Mouse (Mus musculus): ENCODE measurements around the gene Foxm1.

DNA sequence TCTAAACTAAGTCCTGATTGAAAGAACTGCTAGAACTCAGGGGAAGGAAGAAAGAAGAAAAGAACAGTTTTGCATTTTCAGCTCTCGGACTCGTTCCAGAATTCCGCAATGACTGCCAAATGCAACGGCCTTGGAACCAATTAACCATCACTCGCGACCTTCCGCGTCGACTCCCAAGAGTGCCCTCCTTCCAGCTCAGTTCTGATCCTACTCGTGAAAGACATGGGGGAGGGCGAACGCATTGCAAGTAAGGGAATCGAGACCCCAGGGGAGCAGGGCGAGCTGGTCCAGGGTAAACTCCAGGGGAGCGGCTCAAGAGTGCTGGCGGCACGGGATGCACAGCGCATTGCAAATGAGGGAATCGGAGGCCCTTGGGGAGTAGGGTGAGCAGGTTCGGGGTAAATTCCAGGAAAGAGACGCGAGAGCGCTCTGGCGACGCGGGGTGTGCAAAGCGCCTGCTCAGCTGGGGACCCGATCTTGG is 7.5 kb upstream of the Foxm1 start:
- TF ChIP-seq CTCF (IDR thresholded peaks at IDR 0.05; ENCODE audit: borderline replicate concordance, extremely low read depth, insufficient read depth, insufficient read length), result no peak
- TF ChIP-seq POLR2A (IDR thresholded peaks at IDR 0.05; ENCODE audit: borderline replicate concordance, extremely low read depth, insufficient read depth, insufficient read length, poor library complexity, severe bottlenecking), result no peak

All from brain, embryonic 14.5 days (tissue).